In the genomic region with DNA sequence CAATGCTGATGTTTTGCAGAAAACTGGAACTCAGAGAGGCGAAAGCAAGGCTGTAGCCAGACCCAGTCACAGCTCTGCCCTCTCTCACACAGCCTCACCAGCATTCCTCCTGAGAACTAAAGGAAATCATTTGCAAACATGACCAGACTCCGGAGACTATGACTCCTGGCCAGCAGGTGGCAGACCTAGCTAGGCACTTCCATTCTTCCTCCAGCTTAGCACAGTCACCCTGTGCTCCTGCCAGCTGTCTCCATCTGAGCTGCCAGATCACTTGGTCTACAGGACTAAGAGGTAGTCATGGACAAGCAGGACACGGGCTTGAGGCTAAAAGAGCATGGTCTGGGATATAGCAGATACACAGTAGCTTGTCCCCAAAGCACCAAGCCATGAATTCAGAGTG, we compare ENCODE assay signal across 9 mouse cellular contexts. TPM values are rescaled to one million over a fixed set of nuclear protein-coding genes. Genes with fewer than 3 reads are reported as not detected.
DNase-seq lines count a peak whose midpoint lies in the region; ATAC-seq and TF ChIP-seq lines count a peak whose summit lies in the region.
"Had no signal": no experiment of that assay in that cellular context is flagged by ENCODE, and none has a peak within 500 bp of the region (broad histone marks: within the 10 kb centered on the region; RNA-seq: fewer than 3 reads in every experiment).

No protein-coding gene starts in this region.

- no peaks in the 10 kb centered on the region for H3K9me3 ChIP-seq in E14TG2a.4 (ENCODE audit: low read length)
- no peaks in the 10 kb centered on the region for H3K9me3 ChIP-seq in forebrain, embryonic 11.5 days (ENCODE audit: control insufficient read depth, low read length)
- H3K9me3 ChIP-seq: limb, embryonic 15.5 days had no signal

- no peak overlapping the region for H3K4me3 ChIP-seq in E14TG2a.4 (replicated peaks; ENCODE audit: low read length)
- no peak overlapping the region for H3K4me3 ChIP-seq in forebrain, embryonic 11.5 days (ENCODE audit: low read depth, low read length)
- no peak overlapping the region for H3K4me3 ChIP-seq in olfactory bulb, adult 2 months (ENCODE audit: insufficient read depth, low read depth, low read length)
- H3K4me3 ChIP-seq: limb, embryonic 15.5 days had no signal

- TF ChIP-seq CTCF in E14TG2a.4 (conservative IDR thresholded peaks at IDR 0.05; ENCODE audit: low read length), result peak; percentile 66
- peak; percentile 14; the same call in 1 of the 2 replicates for TF ChIP-seq CTCF in olfactory bulb, adult 2 months (IDR thresholded peaks at IDR 0.05; ENCODE audit: insufficient read depth, low read depth, low read length)

- 7% methylated on average over 3 of the region's 3 CpGs for WGBS in forebrain, embryonic 11.5 days
- WGBS in large intestine, adult 2 months, result 1% methylated on average over 3 of the region's 3 CpGs
- WGBS in olfactory bulb, adult 2 months, result 2% methylated on average over 3 of the region's 3 CpGs

- peaks cover 28% of the 10 kb centered on the region for H3K27me3 ChIP-seq in E14TG2a.4 (ENCODE audit: insufficient read depth, low read length)
- H3K27me3 ChIP-seq in forebrain, embryonic 11.5 days (ENCODE audit: control insufficient read depth, insufficient read depth, low read length), result no peaks in the 10 kb centered on the region

- H3K4me1 ChIP-seq in E14TG2a.4 (replicated peaks; ENCODE audit: low read depth, low read length), result peaks cover 52% of the 10 kb centered on the region
- H3K4me1 ChIP-seq in forebrain, embryonic 11.5 days (replicated peaks; ENCODE audit: control insufficient read depth, insufficient read depth, low read length), result 0 out of 2 replicates have a peak, but pooled peaks cover 8% of the 10 kb centered on the region
- peaks cover 25% of the 10 kb centered on the region for H3K4me1 ChIP-seq in olfactory bulb, adult 2 months (ENCODE audit: control insufficient read depth, insufficient read depth, low read length)

- peak; percentile 56 for DNase-seq in brain, embryonic 18.5 days (ENCODE audit: low read depth, low spot score)
- DNase-seq in forebrain, embryonic 11.5 days (ENCODE audit: low spot score), result peak; percentile 92
- DNase-seq in heart, postnatal 25 days (ENCODE audit: low spot score), result peak; percentile 64
- DNase-seq in large intestine, adult 2 months (ENCODE audit: low read depth, low spot score), result peak; percentile 73
- peak; percentile 88 to 90 for DNase-seq in lung, adult 18-20 months
- DNase-seq in thymus, adult 18-20 months, result peak; percentile 70 to 72

- intact Hi-C loops in heart, postnatal 25 days (cut with DNase I), result loop anchor here (1.0 to 5.0 kb wide), 4 partner anchors 47 to 152 kb away; partner anchors contain the start of genes Comt, Gnb1l, Rtl10 and Txnrd2

- H3K27ac ChIP-seq in forebrain, embryonic 11.5 days (ENCODE audit: low read depth, low read length), result no peak overlapping the region
- no peak overlapping the region for H3K27ac ChIP-seq in olfactory bulb, adult 2 months (ENCODE audit: insufficient read depth, low read depth, low read length)
- H3K27ac ChIP-seq: limb, embryonic 15.5 days had no signal

- no peak overlapping the region for H3K9ac ChIP-seq in forebrain, embryonic 11.5 days (ENCODE audit: low read length)
- H3K9ac ChIP-seq: limb, embryonic 15.5 days had no signal

- no peak for TF ChIP-seq POLR2A in olfactory bulb, adult 2 months (IDR thresholded peaks at IDR 0.05; ENCODE audit: insufficient read depth, low read depth, low read length)

- no peak overlapping the region for H3K4me2 ChIP-seq in forebrain, embryonic 11.5 days (ENCODE audit: low read depth, low read length, severe bottlenecking)
- H3K4me2 ChIP-seq: limb, embryonic 15.5 days had no signal

- ATAC-seq in forebrain, embryonic 11.5 days (replicated peaks; ENCODE audit: low FRiP score), result peak; percentile 35; the same call in 1 of the 2 replicates

- H3K36me3 ChIP-seq in E14TG2a.4 (ENCODE audit: insufficient read depth, low read length), result no peaks in the 10 kb centered on the region
- no peaks in the 10 kb centered on the region for H3K36me3 ChIP-seq in forebrain, embryonic 11.5 days (ENCODE audit: control insufficient read depth, insufficient read depth, low read length)
- H3K36me3 ChIP-seq: limb, embryonic 15.5 days had no signal

RNA-seq across cellular contexts. Expression of gene Tango2, which starts 2.7 kb away (rescaled TPM):
- 39.1 and 40.4 TPM in 2 replicates for polyA plus RNA-seq in forebrain, embryonic 11.5 days (2014; fragmentation: Nextera tagmentation; extraction: Ambion mirVana)
- total RNA-seq in heart, postnatal 25 days (2021), result 100 to 1,000 TPM; 147 TPM
- 75.6 and 80.1 TPM in 2 replicates for polyA plus RNA-seq in large intestine, adult 2 months (2012; rRNA removed)
- not detected in 2 replicates for polyA plus RNA-seq in olfactory bulb, adult 2 months (2012; ENCODE audit: insufficient read depth, insufficient read length, low replicate concordance, missing spikeins)

RNA-seq across cellular contexts. Expression of gene Arvcf, which starts 2.7 kb away (rescaled TPM):
- 99.4 and 103 TPM in 2 replicates for polyA plus RNA-seq in forebrain, embryonic 11.5 days (2014; fragmentation: Nextera tagmentation; extraction: Ambion mirVana)
- total RNA-seq in heart, postnatal 25 days (2021), result 10 to 100 TPM; 18.6 to 21.7 TPM
- 11.4 and 11.6 TPM in 2 replicates for polyA plus RNA-seq in large intestine, adult 2 months (2012; rRNA removed)
- polyA plus RNA-seq in olfactory bulb, adult 2 months (2012; ENCODE audit: insufficient read depth, insufficient read length, low replicate concordance, missing spikeins), result 956 TPM in 1 of 2 replicates, not detected in the other

RNA-seq across cellular contexts. Expression of gene Dgcr8, which starts 56.2 kb away (rescaled TPM):
- 49.1 and 52.4 TPM in 2 replicates for polyA plus RNA-seq in forebrain, embryonic 11.5 days (2014; fragmentation: Nextera tagmentation; extraction: Ambion mirVana)
- total RNA-seq in heart, postnatal 25 days (2021), result 10 to 100 TPM; 13.8 to 15.4 TPM
- 14.1 and 18.7 TPM in 2 replicates for polyA plus RNA-seq in large intestine, adult 2 months (2012; rRNA removed)
- not detected in 2 replicates for polyA plus RNA-seq in olfactory bulb, adult 2 months (2012; ENCODE audit: insufficient read depth, insufficient read length, low replicate concordance, missing spikeins)

Comparison
In these comparisons a context has a peak if more than half of its experiments do, and no peak if none do; other contexts are left out.
1. RNA of gene Tango2, which starts 2.7 kb away (polyA plus RNA-seq): 75.6 to 80.1 TPM in large intestine, adult 2 months and 39.1 to 40.4 TPM in forebrain, embryonic 11.5 days; not detected in olfactory bulb, adult 2 months; every median in the first group is over 10 times any median in the second.
2. Peak in every context shown above with its lines, with median percentiles within 50 percentile points of each other: DNase-seq.